Mouse (Mus musculus) stomach, postnatal 0 days (tissue): ENCODE measurements around the gene Meis2.

Source experiments
- CTCF ChIP-seq: IDR thresholded peaks from 2 replicates; pipeline ENCODE4 v1.5.1; 2016; ENCODE audit warnings: antibody characterized with exemption, low read depth, mild to moderate bottlenecking, moderate library complexity
- EP300 ChIP-seq: optimal IDR thresholded peaks from 2 replicates; pipeline ENCODE3; 2016; ENCODE audit warnings: antibody characterized with exemption

- TF ChIP-seq CTCF (no peak), EP300 (no peak)
Observed at GRCm38 (mm10) chr2:116021046-116021445, 44.6 kb downstream of the Meis2 start.
